Mouse (Mus musculus) stomach, postnatal 0 days (tissue): ENCODE data around the gene Rsc1a1. TPM values are rescaled to one million over a fixed set of nuclear protein-coding genes. Genes with fewer than 3 reads are reported as not detected.

ENCODE experiments used
- ATAC-seq: fragments of 200-750 bp; cut with Nextera tagmentation; 2 replicates; pipeline ENCODE4 v1.8.0; 2017; ENCODE audit not compliant: low FRiP score, low TSS enrichment
- DNase-seq: peaks from one replicate; pipeline ENCODE4 v3.0.0-alpha.2; 2016; ENCODE audit warnings: low spot score
- H3K27ac ChIP-seq: fragments of 300-500 bp; sonication (generic); replicated peaks from 2 replicates; pipeline ENCODE4 v1.5.1; 2014; ENCODE audit warnings: mild to moderate bottlenecking, control low read depth
- H3K27me3 ChIP-seq: fragments of 300-500 bp; sonication (generic); 2 replicates; pipeline ENCODE4 v1.6.1; 2014; ENCODE audit warnings: low read length; ENCODE audit not compliant: control insufficient read depth, insufficient read depth
- H3K36me3 ChIP-seq: fragments of 300-500 bp; sonication (generic); 2 replicates; pipeline ENCODE4 v1.6.1; 2014; ENCODE audit warnings: low read length, mixed read lengths; ENCODE audit not compliant: control insufficient read depth, insufficient read depth
- H3K4me1 ChIP-seq: fragments of 300-500 bp; sonication (generic); replicated peaks from 2 replicates; pipeline ENCODE4 v1.6.1; 2014; ENCODE audit warnings: antibody characterized with exemption; ENCODE audit not compliant: control insufficient read depth, insufficient read depth
- H3K4me2 ChIP-seq: fragments of 300-500 bp; sonication (generic); replicated peaks from 2 replicates; pipeline ENCODE4 v1.6.1; 2014; ENCODE audit warnings: low read depth, mild to moderate bottlenecking, control low read depth, moderate library complexity
- H3K4me3 ChIP-seq: fragments of 300-500 bp; sonication (generic); 2 replicates; pipeline ENCODE4 v1.5.1; 2014; ENCODE audit warnings: low read depth, low read length, control low read depth
- H3K9ac ChIP-seq: fragments of 300-500 bp; sonication (generic); 2 replicates; pipeline ENCODE4 v1.6.1; 2014; ENCODE audit warnings: mild to moderate bottlenecking, low read length, control low read depth, mixed read lengths
- H3K9me3 ChIP-seq: fragments of 300-500 bp; sonication (generic); 2 replicates; pipeline ENCODE4 v1.6.1; 2016; ENCODE audit warnings: low read length; ENCODE audit not compliant: control insufficient read depth
- CTCF ChIP-seq: IDR thresholded peaks from 2 replicates; pipeline ENCODE4 v1.5.1; 2016; ENCODE audit warnings: antibody characterized with exemption, low read depth, mild to moderate bottlenecking, moderate library complexity
- EP300 ChIP-seq: optimal IDR thresholded peaks from 2 replicates; pipeline ENCODE3; 2016; ENCODE audit warnings: antibody characterized with exemption
- WGBS: fragments of 180-500 bp; shearing (Covaris S2); extraction: QIAGEN DNeasy Blood & Tissue Kit; methylation state at CpG from one replicate; pipeline ENCODE4 v1.1.7; 2014; 5-methylcytosine and 5-hydroxymethylcytosine counted together
- polyA plus RNA-seq: library from polyadenylated mRNA; unstranded; fragments of >200 nt; fragmentation: Nextera tagmentation; extraction: Ambion mirVana; gene quantifications from 2 replicates; pipeline ENCODE4 v1.2.1, GENCODE M21; 2015

Gene Rsc1a1
- polyA plus RNA-seq, 1 experiment from 2014 or later: not detected

GRCm38 (mm10) chr4:141656932-141657331 lies 28.5 kb downstream of the Rsc1a1 start:
- no peaks in the 10 kb centered on the region for H3K27me3 ChIP-seq
- H3K4me3 ChIP-seq: no peak overlapping the region
- no peak for ATAC-seq
- H3K4me1 ChIP-seq: no peaks in the 10 kb centered on the region
- no peaks in the 10 kb centered on the region for H3K9me3 ChIP-seq
- WGBS: 77% methylated on average over 8 of the region's 8 CpGs
- no peak for DNase-seq
- no peak overlapping the region for H3K9ac ChIP-seq
- no peak overlapping the region for H3K4me2 ChIP-seq
- TF ChIP-seq EP300 (no peak), CTCF (no peak)
- peaks cover 4% of the 10 kb centered on the region; the same call in 1 of the 2 replicates for H3K36me3 ChIP-seq
- no peak overlapping the region for H3K27ac ChIP-seq

DNA sequence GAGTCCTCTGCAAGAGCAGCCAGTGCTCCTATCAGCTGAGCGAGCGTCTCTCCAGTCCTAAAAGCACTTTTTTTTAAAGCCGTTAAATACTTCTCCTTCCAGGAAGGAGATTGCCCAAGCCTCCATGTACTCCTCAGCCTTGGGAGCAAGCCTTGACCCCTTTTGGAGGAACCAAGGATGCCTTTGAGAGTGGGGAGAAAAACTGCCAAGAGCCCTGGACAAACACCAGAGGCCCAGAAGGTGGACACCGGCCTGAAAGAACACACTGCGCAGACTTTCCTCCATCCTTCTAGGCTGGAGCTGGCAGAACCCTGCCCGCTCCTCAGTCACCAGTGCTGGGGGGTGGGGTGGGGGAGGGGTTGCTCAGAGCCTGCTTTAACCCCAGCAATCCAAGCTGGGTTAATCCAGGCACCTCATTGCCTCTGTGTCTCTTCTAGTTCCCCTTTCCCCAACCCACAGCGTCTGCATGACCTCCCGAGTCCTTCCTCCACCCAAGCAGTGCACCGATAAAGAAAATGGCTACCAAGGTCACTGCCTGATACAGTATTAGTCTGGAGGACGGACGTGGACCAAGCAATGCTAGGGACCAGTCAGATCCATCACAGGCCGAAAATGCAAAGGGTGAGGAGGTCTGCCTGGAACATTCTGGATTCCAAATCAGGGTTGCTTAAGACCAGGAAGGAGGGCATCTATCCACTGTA lies 29.3 kb downstream of the Rsc1a1 start:
- Histone ChIP-seq H3K27me3 (no peaks in the 10 kb centered on the region), H3K9me3 (no peaks in the 10 kb centered on the region), H3K4me2 (no peak overlapping the region), H3K27ac (no peak overlapping the region), H3K4me3 (no peak overlapping the region), H3K36me3 (peaks cover 6% of the 10 kb centered on the region; the same call in 1 of the 2 replicates), H3K9ac (0 out of 2 replicates have a peak overlapping the region, but pooled peaks have one; percentile 18), H3K4me1 (no peaks in the 10 kb centered on the region)
- TF ChIP-seq CTCF: no peak
- no peak for TF ChIP-seq EP300
- DNase-seq (no peak), ATAC-seq (no peak)
- WGBS: 75% methylated on average over 12 of the region's 12 CpGs

GRCm38 (mm10) chr4:141654509-141654908 lies 30.9 kb downstream of the Rsc1a1 start:
- TF ChIP-seq EP300: no peak
- no peak for TF ChIP-seq CTCF
- H3K9ac ChIP-seq: no peak overlapping the region
- H3K4me3 ChIP-seq: no peak overlapping the region
- no peaks in the 10 kb centered on the region for H3K27me3 ChIP-seq
- H3K27ac ChIP-seq: no peak overlapping the region
- H3K36me3 ChIP-seq: peaks cover 4% of the 10 kb centered on the region; the same call in 1 of the 2 replicates
- 84% methylated on average over 6 of the region's 6 CpGs for WGBS
- H3K9me3 ChIP-seq: no peaks in the 10 kb centered on the region
- no peak overlapping the region for H3K4me2 ChIP-seq
- ATAC-seq: no peak
- no peaks in the 10 kb centered on the region for H3K4me1 ChIP-seq
- no peak for DNase-seq

GRCm38 (mm10) chr4:141653813-141654212 lies 31.6 kb downstream of the Rsc1a1 start:
- H3K9ac ChIP-seq: no peak overlapping the region
- H3K4me2 ChIP-seq: no peak overlapping the region
- ATAC-seq (no peak), DNase-seq (no peak)
- peaks cover 4% of the 10 kb centered on the region; the same call in 1 of the 2 replicates for H3K36me3 ChIP-seq
- no peaks in the 10 kb centered on the region for H3K4me1 ChIP-seq
- 88% methylated on average over 13 of the region's 13 CpGs for WGBS
- H3K27me3 ChIP-seq: no peaks in the 10 kb centered on the region
- H3K27ac ChIP-seq: no peak overlapping the region
- no peaks in the 10 kb centered on the region for H3K9me3 ChIP-seq
- no peak overlapping the region for H3K4me3 ChIP-seq
- no peak for TF ChIP-seq EP300

- WGBS: 76% methylated on average over 8 of the region's 8 CpGs
- H3K4me1 ChIP-seq: no peaks in the 10 kb centered on the region
- H3K27ac ChIP-seq: no peak overlapping the region
- no peak overlapping the region for H3K4me3 ChIP-seq
- H3K36me3 ChIP-seq: peaks cover 4% of the 10 kb centered on the region; the same call in 1 of the 2 replicates
- H3K9ac ChIP-seq: no peak overlapping the region
- no peak for ATAC-seq
- H3K27me3 ChIP-seq: no peaks in the 10 kb centered on the region
- TF ChIP-seq CTCF (no peak), EP300 (no peak)
- H3K9me3 ChIP-seq: no peaks in the 10 kb centered on the region
- DNase-seq: no peak
- H3K4me2 ChIP-seq: no peak overlapping the region
These were observed 32.4 kb downstream of the Rsc1a1 start for GRCm38 (mm10) chr4:141653044-141653443.

- Histone ChIP-seq H3K9ac (no peak overlapping the region), H3K9me3 (no peaks in the 10 kb centered on the region), H3K4me3 (no peak overlapping the region), H3K27me3 (no peaks in the 10 kb centered on the region), H3K4me2 (no peak overlapping the region), H3K36me3 (peaks cover 4% of the 10 kb centered on the region; the same call in 1 of the 2 replicates), H3K4me1 (no peaks in the 10 kb centered on the region), H3K27ac (0 out of 2 replicates have a peak overlapping the region, but pooled peaks have one; percentile 24)
- 83% methylated on average over 10 of the region's 10 CpGs for WGBS
- DNase-seq (no peak), ATAC-seq (no peak)
- TF ChIP-seq EP300: no peak
- no peak for TF ChIP-seq CTCF
These were observed 33.5 kb downstream of the Rsc1a1 start for GRCm38 (mm10) chr4:141651944-141652343.
